Mouse (Mus musculus) hindbrain, embryonic 10.5 days (tissue): ENCODE measurements at regions not wholly inside any gene's neighbourhood (a gene's known extent, or its start where the extent isn't known, plus 50 kb on each side); places are given as distances from the start of the nearest gene placed in this dataset.

Source experiments
- DNase-seq: peaks from one replicate; pipeline ENCODE4 v3.0.0-alpha.2; 2017; ENCODE audit warnings: low spot score
- H3K27ac ChIP-seq: fragments of 300-500 bp; sonication (generic); 2 replicates; pipeline ENCODE4 v1.5.1; 2016; ENCODE audit warnings: mild to moderate bottlenecking, moderate library complexity
- H3K27me3 ChIP-seq: fragments of 300-500 bp; sonication (generic); 2 replicates; pipeline ENCODE4 v1.6.1; 2016; ENCODE audit warnings: mild to moderate bottlenecking; ENCODE audit not compliant: poor library complexity, insufficient read depth, severe bottlenecking
- H3K36me3 ChIP-seq: fragments of 300-500 bp; sonication (generic); 2 replicates; pipeline ENCODE4 v1.6.1; 2016; ENCODE audit warnings: mild to moderate bottlenecking, moderate library complexity
- H3K4me1 ChIP-seq: fragments of 300-500 bp; sonication (generic); replicated peaks from 2 replicates; pipeline ENCODE4 v1.6.1; 2016; ENCODE audit warnings: mild to moderate bottlenecking
- H3K4me3 ChIP-seq: fragments of 300-500 bp; sonication (generic); 2 replicates; pipeline ENCODE4 v1.5.1; 2016; ENCODE audit warnings: mild to moderate bottlenecking, moderate library complexity
- H3K9me3 ChIP-seq: fragments of 300-500 bp; sonication (generic); 2 replicates; pipeline ENCODE4 v1.6.1; 2016; ENCODE audit warnings: mild to moderate bottlenecking, moderate library complexity
- WGBS: fragments of 180-500 bp; shearing (Covaris S2); methylation state at CpG from one replicate; pipeline ENCODE4 v1.1.7; 2016; 5-methylcytosine and 5-hydroxymethylcytosine counted together

DNA sequence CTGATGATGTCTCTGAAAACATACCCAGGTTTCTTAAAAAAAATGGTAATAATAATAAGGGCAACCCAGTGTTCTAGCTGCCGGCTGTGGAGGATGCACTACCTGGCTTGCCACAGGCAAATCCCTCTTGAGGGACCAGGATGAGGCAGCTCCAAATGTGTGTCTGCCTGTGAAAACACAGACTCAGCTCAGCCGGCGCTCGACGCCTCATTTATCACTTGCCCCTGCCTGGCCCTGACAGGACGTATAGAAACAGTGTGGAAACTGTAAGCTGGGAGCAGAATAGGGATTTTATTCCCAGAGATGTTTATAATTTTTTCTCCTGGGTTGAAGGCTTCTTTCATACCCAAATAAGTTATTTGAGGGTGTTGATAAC lies 167.2 kb upstream of the Sulf2 start:
- no peaks in the 10 kb centered on the region for H3K36me3 ChIP-seq
- peaks cover 37% of the 10 kb centered on the region for H3K4me1 ChIP-seq
- peaks cover 82% of the 10 kb centered on the region for H3K27me3 ChIP-seq
- DNase-seq: no peak
- H3K27ac ChIP-seq: peak overlapping the region; percentile 66; the same call in 1 of the 2 replicates
- H3K9me3 ChIP-seq: no peaks in the 10 kb centered on the region
- WGBS: 62% methylated on average over 6 of the region's 6 CpGs
- no peak overlapping the region for H3K4me3 ChIP-seq

DNA sequence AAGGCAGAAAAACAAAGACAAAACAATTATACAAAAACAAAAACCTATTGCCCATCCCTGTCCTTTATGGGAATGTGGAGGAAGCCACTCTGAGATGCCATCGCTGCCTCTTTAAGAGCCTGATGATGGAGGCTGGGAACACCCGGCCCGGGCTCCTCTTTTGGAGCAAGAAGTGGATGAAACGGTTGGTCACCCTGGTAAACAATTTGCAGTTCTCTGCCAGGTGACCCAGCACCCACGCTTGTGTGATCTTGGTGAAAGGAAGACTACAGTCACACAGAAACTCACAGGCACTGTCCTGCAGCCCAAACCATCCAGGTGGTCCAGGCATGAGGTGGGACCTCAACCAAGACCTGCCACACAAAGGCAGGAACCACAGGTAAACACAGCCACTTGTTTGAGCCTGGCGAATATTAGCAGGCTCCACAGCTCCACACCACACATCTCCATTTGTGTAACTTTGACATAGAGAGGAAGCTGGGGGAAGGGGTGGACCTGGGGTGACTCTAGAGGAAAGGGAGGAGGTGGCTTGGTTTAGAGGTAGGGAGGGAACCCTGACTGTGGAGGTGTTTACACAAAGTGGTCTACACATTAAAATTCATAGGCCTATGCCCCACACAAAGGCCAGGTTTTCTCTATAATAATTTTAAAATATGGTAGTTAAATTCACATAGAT lies 166.7 kb upstream of the Sulf2 start:
- peaks cover 86% of the 10 kb centered on the region for H3K27me3 ChIP-seq
- no peaks in the 10 kb centered on the region for H3K9me3 ChIP-seq
- no peak for DNase-seq
- WGBS: 81% methylated on average over 6 of the region's 6 CpGs
- no peak overlapping the region; the same call in 1 of the 2 replicates for H3K27ac ChIP-seq
- no peak overlapping the region for H3K4me3 ChIP-seq
- no peaks in the 10 kb centered on the region for H3K36me3 ChIP-seq
- H3K4me1 ChIP-seq: peaks cover 42% of the 10 kb centered on the region

GRCm38 (mm10) chr2:166316409-166316916 lies 161.0 kb upstream of the Sulf2 start:
- H3K4me3 ChIP-seq: 0 out of 2 replicates have a peak overlapping the region, but pooled peaks have one; percentile 1
- H3K9me3 ChIP-seq: no peaks in the 10 kb centered on the region
- peak; percentile 67 for DNase-seq
- 10% methylated on average over 10 of the region's 10 CpGs for WGBS
- H3K27ac ChIP-seq: peak overlapping the region; percentile 69
- no peaks in the 10 kb centered on the region for H3K36me3 ChIP-seq
- peaks cover 35% of the 10 kb centered on the region for H3K4me1 ChIP-seq
- H3K27me3 ChIP-seq: peaks cover 86% of the 10 kb centered on the region

GRCm38 (mm10) chr2:166310438-166310837 lies 155.0 kb upstream of the Sulf2 start:
- Histone ChIP-seq H3K27me3 (peaks cover 75% of the 10 kb centered on the region), H3K9me3 (no peaks in the 10 kb centered on the region), H3K4me3 (no peak overlapping the region), H3K36me3 (no peaks in the 10 kb centered on the region), H3K27ac (no peak overlapping the region), H3K4me1 (peaks cover 41% of the 10 kb centered on the region)
- WGBS: 90% methylated on average over 5 of the region's 5 CpGs
- DNase-seq: no peak

DNA sequence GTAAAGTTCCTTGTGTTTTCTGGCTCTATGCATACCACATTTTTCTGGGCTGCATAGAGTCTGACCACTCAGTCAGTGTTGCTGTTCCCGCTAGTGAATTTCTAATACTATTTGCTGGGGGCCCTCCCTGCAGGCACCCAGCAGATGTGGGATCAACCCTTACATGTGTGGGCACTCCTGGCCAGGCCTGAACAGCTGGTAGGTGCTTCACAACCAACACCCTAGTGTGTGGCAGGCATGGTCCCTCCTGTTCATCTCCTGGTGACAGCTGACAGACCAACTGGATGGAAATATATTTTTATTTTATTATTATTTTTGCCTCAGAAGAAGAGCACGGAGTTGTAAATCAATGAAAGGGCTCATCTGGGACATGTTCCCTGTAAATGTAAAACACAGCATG lies 154.4 kb upstream of the Sulf2 start:
- Histone ChIP-seq H3K4me1 (peaks cover 41% of the 10 kb centered on the region), H3K27me3 (peaks cover 75% of the 10 kb centered on the region), H3K9me3 (no peaks in the 10 kb centered on the region), H3K36me3 (no peaks in the 10 kb centered on the region), H3K27ac (no peak overlapping the region), H3K4me3 (no peak overlapping the region)
- 87% methylated on average over 2 of the region's 2 CpGs for WGBS
- DNase-seq: no peak

DNA sequence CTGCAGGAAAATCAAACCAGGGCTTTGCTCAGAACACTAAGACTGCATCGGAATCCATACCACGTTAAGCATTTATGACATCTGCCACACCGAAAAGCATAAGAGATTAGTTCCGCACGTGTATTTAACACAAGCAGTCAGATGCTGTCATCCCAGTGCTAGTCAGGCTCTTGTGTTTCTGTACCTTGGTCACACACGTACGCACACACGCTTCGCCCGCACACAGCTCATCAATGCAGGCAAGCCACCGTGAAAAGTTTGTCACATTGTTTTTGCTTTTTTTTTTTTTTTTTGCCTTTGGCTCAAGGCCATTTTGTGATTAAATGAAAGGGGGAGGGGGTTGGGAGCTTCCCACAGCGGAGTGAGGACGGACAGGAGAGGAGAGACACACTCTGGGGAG lies 152.1 kb upstream of the Sulf2 start:
- H3K27me3 ChIP-seq: peaks cover 69% of the 10 kb centered on the region
- no peak overlapping the region for H3K4me3 ChIP-seq
- DNase-seq: no peak
- peak overlapping the region; percentile 69; the same call in 1 of the 2 replicates for H3K27ac ChIP-seq
- WGBS: 63% methylated on average over 13 of the region's 13 CpGs
- H3K4me1 ChIP-seq: peaks cover 46% of the 10 kb centered on the region
- no peaks in the 10 kb centered on the region for H3K9me3 ChIP-seq
- H3K36me3 ChIP-seq: no peaks in the 10 kb centered on the region

- no peak for DNase-seq
- Histone ChIP-seq H3K4me1 (peaks cover 46% of the 10 kb centered on the region), H3K4me3 (no peak overlapping the region), H3K36me3 (no peaks in the 10 kb centered on the region), H3K27ac (peak overlapping the region; percentile 68; the same call in 1 of the 2 replicates), H3K9me3 (peaks cover 4% of the 10 kb centered on the region; the same call in 1 of the 2 replicates), H3K27me3 (peaks cover 50% of the 10 kb centered on the region)
- 79% methylated on average over 30 of the region's 30 CpGs for WGBS
Observed at GRCm38 (mm10) chr2:166305044-166306002, 149.9 kb upstream of the Sulf2 start.

GRCm38 (mm10) chr2:166303854-166304253 lies 148.4 kb upstream of the Sulf2 start:
- H3K27me3 ChIP-seq: peaks cover 40% of the 10 kb centered on the region
- H3K36me3 ChIP-seq: no peaks in the 10 kb centered on the region
- DNase-seq: no peak
- H3K9me3 ChIP-seq: peaks cover 4% of the 10 kb centered on the region; the same call in 1 of the 2 replicates
- WGBS: 79% methylated on average over 2 of the region's 2 CpGs
- 0 out of 2 replicates have a peak overlapping the region, but pooled peaks have one; percentile 6 for H3K27ac ChIP-seq
- no peak overlapping the region for H3K4me3 ChIP-seq
- H3K4me1 ChIP-seq: peaks cover 45% of the 10 kb centered on the region

DNA sequence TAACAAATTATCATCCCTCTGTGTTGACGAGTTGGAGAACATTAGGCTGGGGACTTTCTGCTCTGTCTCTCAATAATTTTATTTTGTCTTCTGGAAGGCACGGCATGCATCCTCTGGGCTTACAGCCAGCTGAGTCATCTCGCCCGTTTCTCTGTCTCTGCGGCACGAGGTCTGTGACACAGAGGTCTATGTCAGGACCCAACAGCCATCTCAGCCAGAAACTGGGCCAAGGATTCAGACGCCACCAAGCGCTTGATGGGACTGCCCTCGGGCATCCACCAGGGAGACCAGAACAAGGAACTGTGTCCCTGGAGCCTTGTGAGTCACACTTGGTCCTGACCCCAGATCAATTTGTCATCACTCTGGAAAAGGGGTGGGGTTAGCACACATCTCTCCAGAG lies 145.7 kb upstream of the Sulf2 start:
- 85% methylated on average over 9 of the region's 9 CpGs for WGBS
- peaks cover 25% of the 10 kb centered on the region for H3K4me1 ChIP-seq
- H3K27ac ChIP-seq: no peak overlapping the region
- DNase-seq: no peak
- H3K4me3 ChIP-seq: no peak overlapping the region
- peaks cover 4% of the 10 kb centered on the region; the same call in 1 of the 2 replicates for H3K9me3 ChIP-seq
- no peaks in the 10 kb centered on the region for H3K36me3 ChIP-seq
- peaks cover 29% of the 10 kb centered on the region for H3K27me3 ChIP-seq

- H3K4me3 ChIP-seq: no peak overlapping the region
- H3K27ac ChIP-seq: no peak overlapping the region
- no peaks in the 10 kb centered on the region for H3K9me3 ChIP-seq
- 74% methylated on average over 10 of the region's 10 CpGs for WGBS
- DNase-seq: no peak
- peaks cover 41% of the 10 kb centered on the region for H3K4me1 ChIP-seq
- H3K36me3 ChIP-seq: no peaks in the 10 kb centered on the region
- peaks cover 12% of the 10 kb centered on the region for H3K27me3 ChIP-seq
Observed at GRCm38 (mm10) chr2:166294672-166295071, 139.2 kb upstream of the Sulf2 start.

DNA sequence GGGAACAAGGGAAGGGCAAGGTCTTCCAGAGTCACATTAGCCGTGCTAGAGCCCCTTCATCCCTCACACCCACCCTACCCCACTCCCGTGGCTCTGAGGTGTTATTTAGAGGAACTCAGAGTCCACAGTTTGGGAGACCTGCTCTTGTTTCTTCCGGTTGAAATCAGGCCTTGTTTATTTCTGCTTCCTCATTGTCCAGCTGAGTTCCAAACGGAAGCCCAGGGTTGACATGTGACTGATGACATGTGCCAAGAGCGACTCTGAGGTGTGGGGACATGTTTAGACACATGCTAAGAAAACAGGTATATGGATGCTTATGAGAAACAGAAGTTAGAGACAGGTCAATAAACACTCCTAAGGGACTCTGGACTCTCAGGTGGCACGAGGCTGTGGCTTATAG lies 137.5 kb upstream of the Sulf2 start:
- no peaks in the 10 kb centered on the region for H3K9me3 ChIP-seq
- WGBS: 82% methylated on average over 6 of the region's 6 CpGs
- peaks cover 12% of the 10 kb centered on the region for H3K27me3 ChIP-seq
- H3K4me1 ChIP-seq: peaks cover 52% of the 10 kb centered on the region
- H3K36me3 ChIP-seq: no peaks in the 10 kb centered on the region
- no peak overlapping the region for H3K4me3 ChIP-seq
- H3K27ac ChIP-seq: no peak overlapping the region
- no peak for DNase-seq

DNA sequence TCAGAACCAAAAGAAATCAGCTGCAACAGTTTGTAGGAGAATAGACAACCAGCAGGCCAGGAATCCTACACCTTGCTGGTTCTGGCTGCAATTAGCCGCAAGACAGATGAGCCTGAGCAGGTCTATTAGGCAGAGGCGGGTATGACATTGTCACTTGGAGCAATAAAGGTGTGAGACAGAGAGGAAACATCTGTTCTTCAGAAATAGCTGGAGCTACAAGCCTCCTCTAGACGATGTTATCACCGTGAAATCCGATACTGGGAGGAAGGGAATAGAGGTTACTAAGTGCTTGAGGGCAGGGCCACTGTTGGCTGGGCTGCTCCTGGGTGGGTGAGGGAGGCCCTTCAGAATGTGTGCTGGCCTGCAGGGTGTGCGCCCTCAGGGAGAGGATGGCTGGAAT lies 135.8 kb upstream of the Sulf2 start:
- H3K9me3 ChIP-seq: no peaks in the 10 kb centered on the region
- no peaks in the 10 kb centered on the region for H3K36me3 ChIP-seq
- peak; percentile 34 for DNase-seq
- H3K4me1 ChIP-seq: peaks cover 59% of the 10 kb centered on the region
- peak overlapping the region; percentile 50 for H3K27ac ChIP-seq
- no peak overlapping the region for H3K4me3 ChIP-seq
- 38% methylated on average over 6 of the region's 6 CpGs for WGBS
- H3K27me3 ChIP-seq: peaks cover 18% of the 10 kb centered on the region

GRCm38 (mm10) chr2:166290826-166291225 lies 135.4 kb upstream of the Sulf2 start:
- H3K4me1 ChIP-seq: peaks cover 55% of the 10 kb centered on the region
- peaks cover 20% of the 10 kb centered on the region for H3K27me3 ChIP-seq
- H3K4me3 ChIP-seq: no peak overlapping the region
- 46% methylated on average over 9 of the region's 9 CpGs for WGBS
- H3K36me3 ChIP-seq: no peaks in the 10 kb centered on the region
- H3K9me3 ChIP-seq: no peaks in the 10 kb centered on the region
- no peak for DNase-seq
- H3K27ac ChIP-seq: peak overlapping the region; percentile 50
